Mouse (Mus musculus) spleen, postnatal 36 days (tissue): ENCODE data around the gene Afmid.

ENCODE experiments used
- DNase-seq, 2 experiments: peaks; one replicate each; pipeline ENCODE4 v3.0.0; 2022; ENCODE audit warnings: low spot score in 2 of 2, mixed read lengths in 1 of 2

The Afmid gene

DNA sequence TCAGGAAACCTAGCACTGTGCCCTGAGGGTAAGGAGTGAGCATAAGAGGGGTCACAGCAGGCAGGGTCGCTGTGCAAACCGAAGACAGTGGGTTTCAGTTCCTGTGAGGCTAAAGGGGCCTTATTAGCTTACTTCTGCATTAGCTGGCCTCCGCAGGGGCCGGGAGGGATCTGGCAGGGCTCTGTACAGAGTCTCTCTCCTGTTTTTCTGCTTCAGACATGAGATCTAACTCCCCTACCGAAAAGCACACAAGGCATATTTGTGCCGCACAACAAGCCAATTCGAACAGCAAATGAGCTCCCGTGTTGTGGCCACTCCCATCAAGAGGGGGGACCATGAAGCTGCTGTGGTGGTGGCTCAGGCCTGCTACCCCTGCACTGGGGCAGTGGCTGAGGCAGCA is 53.2 kb downstream of the Afmid start:
- DNase-seq: peak; percentile 48 to 57

DNA sequence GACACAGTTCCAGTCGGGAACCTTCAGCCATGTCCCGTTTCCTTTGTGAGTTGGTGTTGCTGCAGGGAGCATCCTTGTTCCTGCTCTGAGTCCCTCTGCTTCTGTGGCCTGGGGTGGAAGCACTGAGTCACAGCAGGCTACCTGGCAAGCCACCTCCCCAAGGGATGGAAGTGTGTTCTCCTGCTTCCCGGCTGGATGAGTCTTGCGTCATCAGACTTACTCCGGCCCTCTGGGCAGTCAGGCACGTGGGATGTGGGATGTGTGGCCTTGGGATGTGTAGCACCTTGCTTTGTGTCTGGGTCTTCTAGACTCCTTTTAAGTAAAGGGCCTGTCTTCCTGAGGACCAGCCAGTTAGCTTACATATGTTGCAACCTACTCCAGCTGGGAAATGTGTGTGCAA is 54.0 kb downstream of the Afmid start:
- no peak for DNase-seq

DNA sequence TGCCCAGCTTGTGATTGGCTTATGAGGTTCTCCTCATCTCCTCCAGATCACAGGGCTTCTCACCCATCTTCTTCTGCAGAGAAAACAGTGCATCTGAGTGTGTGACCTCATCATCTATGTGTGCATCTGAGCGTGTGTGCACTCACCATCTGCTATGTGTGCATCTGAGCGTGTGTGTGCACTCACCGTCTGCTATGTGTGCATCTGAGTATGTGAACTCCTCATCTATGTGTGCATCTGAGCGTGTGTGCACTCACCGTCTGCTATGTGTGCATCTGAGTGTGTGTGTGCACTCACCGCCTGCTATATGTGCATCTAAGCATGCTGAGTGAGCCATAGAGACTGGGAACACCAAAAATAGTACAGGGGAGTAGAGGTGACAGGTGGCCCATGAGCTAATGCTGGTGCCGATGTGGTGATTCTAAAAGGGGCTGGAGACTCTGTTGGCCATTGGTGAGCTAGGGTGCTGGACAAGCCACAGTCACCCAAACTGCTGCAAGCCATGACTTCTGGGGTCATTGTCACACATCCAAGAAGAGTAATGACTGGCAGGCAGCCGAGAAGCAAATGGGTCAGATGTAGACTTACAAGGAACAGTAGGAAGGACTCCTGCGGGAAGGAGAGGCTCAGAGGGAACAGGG is 54.7 kb downstream of the Afmid start:
- no peak for DNase-seq

DNA sequence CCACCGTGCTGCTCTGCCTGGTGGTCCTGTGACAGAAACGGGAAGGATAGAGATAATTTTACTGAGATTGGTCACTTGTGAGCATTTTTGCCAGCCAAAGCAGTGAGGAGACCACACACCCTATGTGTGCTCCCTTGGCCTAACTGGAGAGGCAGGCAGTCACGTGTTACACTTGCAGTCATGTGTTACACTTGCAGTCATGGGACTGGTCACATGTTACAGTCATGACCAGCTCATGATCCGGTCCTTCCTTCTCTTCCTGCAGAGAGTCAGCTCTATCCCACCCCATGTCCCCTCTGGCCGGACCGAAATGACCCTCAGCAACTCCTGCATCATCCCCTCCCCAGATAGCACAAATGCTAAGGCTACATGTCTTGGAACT is 55.2 kb downstream of the Afmid start:
- no peak for DNase-seq

DNA sequence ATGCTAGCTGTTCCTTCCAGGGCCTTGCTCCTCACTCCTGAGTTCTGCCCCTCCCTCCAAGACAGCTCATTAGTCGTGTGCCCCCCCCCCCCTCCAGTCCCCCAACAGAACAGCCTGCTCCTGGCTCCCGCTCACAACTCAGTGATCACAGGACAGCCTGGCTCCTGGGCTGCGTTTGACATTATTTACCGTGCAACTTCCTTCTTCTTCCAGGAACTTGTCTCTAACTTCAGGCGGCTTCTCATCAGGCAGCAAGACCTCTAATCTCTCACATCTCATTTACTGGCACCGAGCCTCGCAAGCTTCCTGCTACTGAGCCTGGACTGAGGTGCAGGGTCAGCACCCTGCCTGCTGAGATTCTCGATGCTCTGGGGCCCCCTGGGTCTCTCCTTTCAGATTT is 56.1 kb downstream of the Afmid start:
- DNase-seq: peak; percentile 35 to 40

DNA sequence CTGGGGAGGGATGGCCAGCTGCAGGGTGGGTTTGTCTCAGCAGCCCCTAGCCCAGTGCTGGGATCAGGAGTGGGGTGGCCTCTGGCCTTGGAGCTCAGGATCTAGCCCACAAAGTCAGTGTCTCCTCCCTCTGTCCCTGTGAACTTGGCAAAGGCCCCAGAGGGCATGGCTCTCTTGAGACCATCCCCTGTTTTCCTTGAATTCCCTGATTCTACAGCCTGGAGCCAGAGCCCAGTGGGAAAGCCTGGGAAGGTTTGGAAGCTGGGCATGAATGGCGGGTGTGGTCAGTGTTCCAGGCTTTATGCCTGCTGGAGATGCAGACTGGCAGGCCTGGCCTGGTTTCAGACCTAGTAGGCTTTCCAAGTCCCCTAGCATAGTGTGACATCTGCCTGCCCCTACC is 56.5 kb downstream of the Afmid start:
- DNase-seq: no peak

DNA sequence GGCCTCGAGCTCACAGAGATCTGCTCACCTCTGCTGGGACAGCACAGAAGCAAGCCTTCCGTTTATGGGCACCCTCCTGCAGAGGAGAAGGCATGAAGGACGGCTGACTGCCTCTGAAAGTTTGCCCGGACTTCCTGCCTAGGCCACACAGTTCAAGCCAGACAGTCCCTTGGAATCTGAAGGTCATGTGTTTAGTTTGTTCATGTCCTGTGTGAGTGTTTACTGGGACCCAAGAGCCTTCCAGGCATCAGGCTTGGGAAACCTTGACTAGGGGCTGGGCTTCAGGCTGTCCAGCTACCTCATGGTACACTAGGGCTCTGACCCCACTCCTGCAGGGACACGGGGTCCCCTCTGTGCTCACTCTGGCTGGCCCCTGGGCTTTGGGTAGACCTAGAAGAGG is 60.3 kb downstream of the Afmid start:
- no peak for DNase-seq

DNA sequence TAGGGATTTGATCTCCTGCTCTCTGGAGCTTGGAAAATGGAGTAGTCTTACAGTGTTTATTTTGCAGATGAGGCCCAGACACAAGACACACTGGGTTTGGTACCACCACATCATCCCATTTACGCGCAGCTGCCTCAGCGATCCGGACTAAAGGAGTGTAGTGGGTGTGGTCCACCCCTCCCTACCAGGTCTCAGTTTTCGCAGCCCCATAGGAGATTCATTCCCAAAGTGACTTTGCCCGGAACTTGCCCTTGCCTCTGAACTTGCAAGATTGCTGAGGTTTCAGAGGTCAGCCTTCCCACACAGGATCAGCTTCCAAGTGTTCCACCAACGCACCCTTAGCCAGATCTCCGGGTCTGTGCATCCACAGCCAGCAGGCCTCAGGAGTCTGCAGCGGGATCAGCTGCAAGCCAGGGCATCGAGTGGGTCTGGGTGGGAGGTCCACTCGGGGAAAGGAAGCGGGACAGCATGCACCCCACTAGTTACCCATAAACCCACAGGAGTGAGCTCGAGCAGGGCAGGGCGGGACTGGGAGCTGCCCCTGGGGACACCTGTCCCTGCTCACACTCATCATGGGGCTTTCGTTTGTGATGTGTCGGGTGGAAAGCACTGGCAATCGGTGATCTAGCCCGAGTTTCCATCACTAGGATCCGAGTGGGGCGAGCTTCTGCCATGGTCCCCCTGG is 62.6 kb downstream of the Afmid start:
- DNase-seq: no peak

DNA sequence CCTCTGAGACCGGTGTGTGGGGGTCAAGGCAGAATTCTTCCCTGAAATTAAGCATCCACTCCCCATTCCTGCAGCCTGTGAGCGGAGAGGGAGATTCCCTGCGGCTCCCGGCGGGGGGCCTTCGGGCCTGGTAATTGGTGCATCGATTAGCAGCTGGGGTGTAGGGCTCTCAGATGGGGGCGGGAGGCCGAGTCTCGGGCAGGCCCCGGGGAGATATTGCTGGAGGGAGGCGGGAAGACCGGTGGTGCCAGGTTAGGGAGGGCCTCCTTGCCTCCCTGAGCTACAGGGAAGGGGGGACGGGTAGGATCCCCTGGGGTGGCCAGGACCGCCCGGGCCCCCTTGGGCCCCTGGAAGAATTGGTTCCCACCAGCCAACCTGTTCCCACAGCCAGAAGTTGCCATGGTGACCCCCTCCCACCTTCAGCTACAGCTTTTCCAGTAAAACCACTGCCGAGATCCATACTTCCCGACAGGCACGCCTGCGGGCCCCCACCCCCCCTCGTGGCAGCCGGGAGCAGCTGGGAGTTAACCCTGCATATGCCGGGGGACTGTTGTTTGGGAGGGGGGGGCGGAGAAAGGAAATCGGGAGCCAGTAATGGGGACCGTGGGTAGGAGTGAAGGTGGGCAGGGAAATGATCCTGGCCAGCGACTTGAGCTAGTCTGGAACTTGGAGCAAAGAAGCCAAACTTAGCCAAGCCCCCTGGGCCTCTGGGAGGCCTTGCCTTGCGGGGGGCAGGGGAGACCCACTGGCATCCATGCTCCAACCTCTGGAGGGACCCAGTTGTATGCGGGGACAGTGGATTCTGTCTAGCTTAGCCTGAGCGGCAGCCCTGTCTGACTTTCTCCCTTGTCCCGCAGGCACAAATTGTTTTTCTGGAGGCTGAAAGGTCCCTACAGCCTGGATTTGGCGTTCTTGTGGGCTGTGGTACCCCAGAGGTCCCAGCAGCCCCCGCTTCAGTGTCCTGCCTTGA is 63.4 kb downstream of the Afmid start:
- no peak for DNase-seq
